Mouse (Mus musculus) ES-CJ7 (cell line): ENCODE measurements around the gene Fxyd3.

Experiments
- DNase-seq: peaks from one replicate; pipeline ENCODE4 v3.0.0; 2011; ENCODE audit warnings: low read depth, low spot score

Fxyd3 gene

DNA sequence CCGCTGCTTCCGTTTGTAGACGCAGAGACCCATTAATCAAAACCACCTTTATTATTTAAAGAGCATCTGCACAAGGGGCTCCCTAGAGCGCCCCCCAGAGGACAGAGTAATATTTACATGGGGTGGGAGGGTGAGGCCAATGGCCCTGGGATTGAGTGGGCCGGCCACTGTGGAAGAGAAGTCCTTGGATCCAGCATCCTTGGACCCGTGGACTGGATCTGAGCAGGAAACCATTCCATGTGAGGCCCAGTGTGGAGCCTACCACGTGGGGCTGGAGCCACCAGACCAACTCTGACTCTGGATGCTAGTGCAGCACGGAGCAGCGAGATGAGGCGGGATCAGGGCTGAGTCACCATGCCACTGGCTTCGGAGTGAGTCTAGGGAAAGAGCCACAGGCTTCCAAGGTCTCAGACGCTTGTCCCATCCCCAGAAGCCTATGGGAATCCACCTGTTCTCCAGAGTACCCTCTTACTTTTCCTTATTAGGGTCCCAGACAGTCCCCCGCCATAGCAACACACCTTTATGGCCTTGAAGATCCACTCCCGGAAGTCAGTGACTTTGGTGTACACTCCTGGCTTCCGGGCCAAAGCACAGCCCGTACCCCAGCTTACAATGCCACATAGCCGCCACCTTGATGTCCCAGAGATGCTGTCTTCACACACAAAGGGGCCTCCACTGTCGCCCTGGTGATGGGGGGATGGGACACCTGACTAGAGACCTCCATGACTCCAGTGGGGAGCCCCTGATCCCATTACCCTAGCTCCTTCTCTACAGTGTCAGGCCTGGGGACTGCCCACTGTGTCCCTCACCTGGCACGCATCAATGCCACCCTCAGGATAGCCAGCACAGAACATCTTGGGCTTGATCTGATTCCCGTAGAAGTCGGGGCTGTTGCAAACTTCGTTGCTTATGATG, 22.4 kb upstream of the Fxyd3 start:
- peak; percentile 46 for DNase-seq

DNA sequence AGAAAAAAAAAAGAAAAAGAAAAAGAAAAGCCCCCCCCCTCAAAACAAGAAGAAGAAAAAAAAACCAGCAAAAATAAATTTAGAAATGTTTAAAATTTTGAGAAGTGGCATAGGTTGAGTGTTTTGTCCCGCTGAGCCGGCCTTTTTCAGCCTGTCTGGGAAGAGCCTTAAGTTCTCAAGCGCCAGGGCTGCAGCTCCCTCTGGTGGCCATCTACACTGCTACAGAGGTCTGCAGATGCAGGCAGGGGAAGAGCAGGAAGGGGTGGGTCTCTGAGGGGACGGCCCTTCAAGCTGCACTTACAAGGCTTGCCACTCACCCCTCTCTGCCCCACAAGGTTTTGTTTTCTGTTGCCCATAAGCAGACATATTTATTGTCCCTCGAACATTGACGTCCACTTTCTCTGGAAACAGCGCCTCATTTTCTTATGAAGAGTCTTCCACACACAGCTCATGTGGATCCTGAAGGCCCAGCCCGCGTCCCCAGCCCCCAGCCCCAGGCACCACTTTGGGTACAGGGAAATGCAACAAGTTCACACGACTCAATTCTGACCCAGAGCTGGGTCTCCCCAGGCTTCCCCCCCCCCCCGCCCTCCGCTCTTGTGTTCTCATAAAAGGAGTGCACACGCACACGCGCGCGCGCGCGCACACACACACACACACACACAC, 21.2 kb upstream of the Fxyd3 start:
- peak; percentile 92 for DNase-seq

DNA sequence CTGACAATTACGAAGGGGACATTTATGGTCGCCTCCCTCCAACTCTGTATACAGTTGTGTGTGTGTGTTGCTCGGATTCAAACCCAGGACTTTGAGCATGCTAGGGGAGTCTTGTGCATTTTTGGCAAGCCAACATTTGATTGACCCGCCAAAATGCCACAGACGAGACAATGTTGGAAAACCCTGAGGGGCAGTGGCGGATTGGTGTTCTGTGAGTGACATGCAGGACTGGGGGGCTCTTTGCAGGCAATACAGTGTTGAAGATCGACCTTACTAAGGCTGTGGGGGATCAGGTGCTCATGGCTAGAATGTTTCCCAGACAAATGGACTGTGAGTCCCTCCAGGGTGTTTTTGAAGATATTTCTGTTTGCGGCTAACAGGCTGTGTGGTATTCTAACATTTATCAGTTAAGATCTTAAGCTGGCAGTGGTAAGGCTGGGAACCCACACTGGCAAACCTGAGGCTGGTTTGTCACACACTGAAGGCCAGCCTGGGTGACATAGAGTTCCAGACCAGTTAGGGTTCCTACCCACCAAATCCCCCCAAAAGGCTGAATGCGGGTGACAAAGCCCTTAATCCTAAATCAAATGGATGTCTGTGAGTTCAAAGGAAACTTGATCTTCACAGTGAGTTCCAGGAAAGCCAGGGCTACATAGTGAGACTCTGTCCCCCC, 20.5 kb upstream of the Fxyd3 start:
- no peak for DNase-seq

DNA sequence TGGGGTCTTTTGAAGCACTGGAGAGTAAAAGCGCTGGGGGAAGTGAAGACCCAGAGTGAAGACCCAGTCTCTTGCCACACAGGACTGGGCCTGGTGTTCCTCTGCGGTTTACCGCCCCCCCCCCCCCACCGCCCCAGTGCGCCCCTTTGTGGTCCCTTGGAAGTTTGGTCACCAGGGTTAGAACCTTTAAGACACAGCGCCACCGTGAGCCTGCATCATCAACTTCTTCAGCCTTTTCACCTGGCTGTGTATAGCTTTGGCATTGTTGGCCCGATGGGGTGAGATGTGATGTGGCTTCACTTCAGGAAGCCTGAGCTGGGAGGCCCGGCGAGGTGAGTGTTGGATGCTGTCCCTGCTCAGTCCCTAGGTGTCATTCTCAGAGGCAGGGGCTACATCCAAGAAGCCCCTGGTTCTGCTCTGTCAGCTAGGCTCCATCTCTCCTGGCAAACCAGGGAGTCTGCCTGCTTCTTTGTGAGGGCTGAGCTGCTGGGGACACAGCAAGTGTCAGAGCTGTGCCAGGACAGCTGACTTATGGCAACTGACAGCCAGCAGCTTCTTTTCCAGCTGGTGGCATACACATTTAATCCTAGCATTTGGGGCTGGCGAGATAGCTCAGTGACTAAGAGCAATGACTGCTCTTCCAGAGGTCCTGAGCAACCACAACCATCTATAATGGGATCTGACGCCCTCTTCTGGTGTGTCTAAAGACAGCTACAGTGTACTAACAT, 18.4 kb upstream of the Fxyd3 start:
- DNase-seq = peak; percentile 44

DNA sequence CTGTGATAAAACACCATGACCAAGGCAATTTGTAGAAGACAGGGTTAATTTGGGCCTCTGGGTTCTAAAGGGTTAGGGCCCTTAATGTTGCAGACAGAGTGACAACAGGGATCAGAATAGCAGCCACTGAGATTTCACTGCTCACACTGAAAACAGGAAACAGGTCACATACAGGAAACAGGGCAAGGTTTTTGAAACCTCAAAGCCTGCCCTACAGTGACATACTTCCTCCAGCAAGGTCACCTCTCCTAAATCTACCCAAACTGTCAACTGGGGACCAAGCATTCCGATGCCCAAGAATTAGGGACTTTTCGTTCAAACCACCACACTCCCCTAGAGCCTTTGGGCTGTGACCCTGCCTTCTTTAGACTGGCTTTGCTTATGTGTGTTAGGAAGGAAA, 13.2 kb upstream of the Fxyd3 start:
- DNase-seq = no peak

DNA sequence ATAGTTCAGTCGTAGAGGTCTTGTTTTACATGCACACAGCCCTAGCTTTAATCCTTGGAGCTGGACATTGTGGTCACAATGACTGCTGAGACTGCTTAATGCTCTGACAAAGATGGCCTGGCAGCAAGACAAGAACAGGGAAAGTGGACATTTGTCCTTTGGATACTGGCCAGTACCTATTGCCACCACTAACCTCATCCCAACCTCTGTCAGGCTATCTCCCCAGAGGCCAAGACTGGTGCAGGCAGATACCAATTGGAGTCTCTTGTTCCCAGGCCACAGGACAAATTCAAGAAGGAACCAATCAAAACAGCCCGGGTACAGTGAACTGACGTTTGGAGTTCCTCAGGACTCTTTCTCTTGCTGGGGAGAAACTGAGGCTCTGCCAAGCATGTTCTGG, 11.7 kb upstream of the Fxyd3 start:
- DNase-seq = no peak

DNA sequence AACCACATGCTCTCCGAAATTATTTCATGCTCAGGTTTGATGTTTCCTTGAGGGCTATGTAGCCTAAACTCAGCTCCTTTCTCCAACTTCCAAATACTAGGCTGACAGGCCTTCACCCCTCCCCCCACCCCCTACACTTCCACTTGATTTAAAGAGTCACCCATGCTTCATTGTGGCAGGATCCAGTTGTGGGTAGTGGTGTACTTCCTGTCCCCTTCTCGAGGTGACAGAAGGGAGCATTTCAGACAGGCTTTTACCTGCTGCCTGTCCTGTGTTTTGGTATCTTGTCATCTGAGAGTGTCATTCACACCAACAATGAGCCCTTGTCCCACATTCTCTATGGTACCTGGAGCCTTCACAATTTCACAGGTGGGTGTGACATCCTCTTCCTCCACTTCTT, 10.8 kb upstream of the Fxyd3 start:
- no peak for DNase-seq

DNA sequence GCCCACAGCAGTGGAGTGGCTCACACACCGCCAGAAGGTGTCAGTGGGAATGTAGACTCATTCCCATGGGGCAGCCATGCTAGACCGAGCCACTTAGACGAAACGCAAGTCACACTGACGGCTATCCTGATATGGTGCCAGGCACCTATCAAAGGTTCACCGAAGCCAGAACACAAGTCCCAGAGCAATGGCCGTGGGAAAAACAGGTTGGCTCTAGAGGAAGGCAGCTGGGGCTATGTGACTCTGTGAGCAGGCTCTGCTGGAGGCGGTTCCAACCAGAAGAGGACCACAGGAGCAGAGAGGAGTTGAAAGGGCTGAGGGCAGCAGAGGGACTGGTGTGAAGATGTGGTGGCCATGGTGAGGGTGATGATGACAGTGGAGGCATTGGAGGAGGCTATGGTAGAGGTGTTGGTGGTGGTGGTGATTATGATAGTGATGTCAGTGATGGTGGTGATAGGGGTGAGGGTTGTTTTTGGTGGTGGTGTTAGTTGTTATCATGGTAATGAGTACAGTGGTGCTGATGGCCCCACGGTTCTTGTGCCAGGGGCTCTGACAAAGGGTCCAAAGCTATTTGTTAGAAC, 9.8 kb upstream of the Fxyd3 start:
- no peak for DNase-seq

DNA sequence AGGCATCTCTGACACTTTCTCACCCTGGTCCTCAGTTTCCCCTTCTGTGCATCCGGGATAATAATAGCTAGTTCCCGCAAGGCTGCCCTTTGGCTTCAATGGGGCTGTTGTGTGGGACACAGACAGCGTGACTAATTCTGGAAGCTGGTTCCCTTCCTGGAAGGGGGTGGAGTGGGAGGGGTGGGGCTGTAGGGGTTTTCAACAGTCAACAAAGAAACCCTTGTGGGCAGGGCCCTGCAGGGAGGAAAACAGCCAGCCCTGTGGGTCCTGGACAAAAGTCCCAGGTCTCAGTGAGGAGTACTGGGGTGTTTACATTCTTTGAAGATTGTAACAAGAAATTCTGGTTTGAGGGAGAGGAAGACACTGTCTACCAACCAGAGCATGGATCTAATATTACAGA, 8.7 kb upstream of the Fxyd3 start:
- no peak for DNase-seq

DNA sequence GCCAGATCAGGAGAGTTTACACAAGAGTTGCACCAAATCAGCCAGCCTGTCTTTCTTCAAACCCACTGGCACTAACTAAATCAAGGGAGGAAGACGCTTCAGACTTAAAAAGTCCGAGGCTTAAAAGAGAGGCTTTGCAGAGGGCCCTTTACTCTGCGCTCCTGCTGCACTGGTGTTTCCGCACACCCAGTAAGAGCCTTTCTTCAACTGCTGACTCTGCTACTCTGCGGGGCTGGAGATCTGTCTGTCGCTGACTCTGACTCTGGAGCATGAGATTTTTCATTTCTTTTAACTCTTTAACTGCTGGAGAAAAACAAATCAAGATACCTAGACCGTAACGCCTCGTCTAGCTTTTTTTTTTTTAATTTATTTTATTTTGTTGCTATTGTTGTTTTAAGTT, 7.6 kb upstream of the Fxyd3 start:
- DNase-seq = no peak

DNA sequence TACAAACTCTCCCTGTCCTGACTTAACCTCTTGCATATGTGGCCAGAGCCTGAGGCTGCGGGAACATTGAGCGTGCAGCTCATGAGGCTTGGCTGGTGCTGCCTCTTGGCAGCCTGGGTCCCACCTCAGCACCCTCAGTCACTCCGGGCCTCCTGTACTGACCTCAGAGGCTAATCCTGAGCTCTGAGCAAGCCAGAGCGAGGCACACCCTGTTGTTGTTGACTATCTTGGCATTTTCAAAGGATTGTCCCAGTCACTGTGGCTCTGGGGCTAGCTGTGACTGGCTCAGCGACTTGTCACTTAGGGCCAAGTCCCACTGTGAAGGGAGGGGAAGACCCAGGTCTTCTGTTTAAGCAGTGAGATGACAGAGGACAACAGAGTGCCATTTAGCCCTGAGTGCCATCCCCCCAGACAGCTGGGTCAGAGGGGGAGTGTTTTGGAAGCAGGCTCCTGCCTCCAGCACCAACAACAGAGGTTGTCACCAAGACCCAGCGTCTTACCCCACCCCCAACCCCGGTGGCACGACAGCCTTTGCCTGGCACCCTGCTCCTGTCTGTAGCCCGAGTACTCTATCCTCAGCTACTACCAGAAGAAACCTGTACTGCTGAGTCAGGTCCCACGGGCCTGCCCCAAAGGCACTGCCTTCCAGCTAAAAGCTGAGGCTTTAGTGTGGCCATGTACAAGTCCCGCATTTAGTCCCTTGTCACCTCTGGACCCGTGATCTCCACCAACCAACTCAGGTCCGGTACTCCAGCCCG, 6.5 kb upstream of the Fxyd3 start:
- DNase-seq = no peak

DNA sequence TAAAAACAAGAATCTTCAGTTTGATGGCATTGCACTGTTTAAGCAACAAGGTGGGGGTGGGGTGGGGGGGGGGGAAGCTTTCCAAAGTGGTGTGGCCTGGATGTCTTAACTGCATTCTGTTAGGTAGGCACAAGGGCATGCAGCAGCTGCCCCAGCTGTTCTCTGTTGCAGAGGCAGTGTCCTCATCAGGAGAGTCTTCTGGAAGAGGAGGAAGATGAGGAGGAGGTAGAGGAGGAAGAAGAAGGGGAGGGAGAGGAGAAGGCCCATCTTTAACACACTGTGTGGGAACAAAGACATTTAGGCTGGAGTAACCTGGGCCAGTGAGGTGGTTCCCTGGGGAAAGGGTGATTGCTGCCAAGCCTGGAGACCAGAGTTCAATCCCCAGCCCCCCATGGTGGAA, 5.6 kb upstream of the Fxyd3 start:
- DNase-seq = no peak

DNA sequence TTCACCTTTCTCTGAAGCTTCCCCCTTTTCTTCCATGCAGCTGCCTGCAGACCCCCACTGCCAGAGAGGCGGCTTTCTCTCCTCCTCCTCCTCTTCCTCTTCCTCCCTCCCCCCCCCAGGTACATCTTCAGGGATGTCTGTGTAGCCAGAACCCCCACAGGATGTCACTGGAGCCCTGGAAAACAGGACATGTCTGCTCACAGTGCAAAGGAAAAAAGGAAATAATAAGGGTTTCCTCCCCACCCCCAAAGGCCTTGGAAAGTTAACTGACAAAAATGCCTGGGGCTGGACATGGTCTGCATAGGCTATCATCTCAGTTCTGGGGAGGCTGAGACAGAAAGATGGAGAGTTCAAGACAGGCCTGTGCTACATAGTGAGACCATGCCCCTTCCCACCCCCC, 4.6 kb upstream of the Fxyd3 start:
- no peak for DNase-seq

DNA sequence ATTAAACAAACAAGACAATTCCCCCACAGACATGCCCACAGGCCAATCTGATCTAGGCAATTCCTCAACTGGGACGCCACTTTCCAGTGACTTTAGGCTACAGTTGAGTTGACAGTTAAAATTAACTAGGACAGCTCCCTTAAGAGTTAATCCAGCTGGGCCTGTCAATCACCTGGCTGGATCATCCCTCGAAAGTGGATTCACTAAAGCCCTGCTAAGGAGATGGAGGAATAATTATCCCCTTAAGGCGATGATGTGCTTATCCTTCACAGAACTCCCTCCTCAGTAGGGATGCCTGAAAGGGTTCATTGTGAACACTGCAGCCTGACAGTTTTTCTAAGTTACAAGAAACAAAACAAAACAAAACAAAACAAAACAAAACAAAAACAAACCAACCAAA, 4.1 kb upstream of the Fxyd3 start:
- no peak for DNase-seq

DNA sequence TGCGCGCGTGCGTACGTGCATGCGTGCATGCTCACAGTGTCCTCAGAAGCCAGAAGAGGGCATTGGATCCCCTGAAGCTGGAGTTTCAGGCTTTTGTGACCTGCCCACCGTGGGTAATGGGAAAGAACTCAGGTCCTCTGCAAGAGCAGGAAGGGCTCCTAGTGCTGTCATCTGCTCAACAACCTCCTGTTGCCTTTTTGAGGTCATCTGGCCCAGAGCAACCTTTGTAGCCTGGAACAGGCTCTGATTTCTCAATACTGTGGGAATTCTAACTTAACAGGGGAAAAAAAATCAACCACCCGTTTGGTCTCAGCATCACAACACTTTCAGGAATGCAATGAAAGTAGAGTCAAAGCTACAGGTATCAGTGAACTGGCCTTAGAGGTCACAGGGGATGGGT, 3.2 kb upstream of the Fxyd3 start:
- DNase-seq = no peak

DNA sequence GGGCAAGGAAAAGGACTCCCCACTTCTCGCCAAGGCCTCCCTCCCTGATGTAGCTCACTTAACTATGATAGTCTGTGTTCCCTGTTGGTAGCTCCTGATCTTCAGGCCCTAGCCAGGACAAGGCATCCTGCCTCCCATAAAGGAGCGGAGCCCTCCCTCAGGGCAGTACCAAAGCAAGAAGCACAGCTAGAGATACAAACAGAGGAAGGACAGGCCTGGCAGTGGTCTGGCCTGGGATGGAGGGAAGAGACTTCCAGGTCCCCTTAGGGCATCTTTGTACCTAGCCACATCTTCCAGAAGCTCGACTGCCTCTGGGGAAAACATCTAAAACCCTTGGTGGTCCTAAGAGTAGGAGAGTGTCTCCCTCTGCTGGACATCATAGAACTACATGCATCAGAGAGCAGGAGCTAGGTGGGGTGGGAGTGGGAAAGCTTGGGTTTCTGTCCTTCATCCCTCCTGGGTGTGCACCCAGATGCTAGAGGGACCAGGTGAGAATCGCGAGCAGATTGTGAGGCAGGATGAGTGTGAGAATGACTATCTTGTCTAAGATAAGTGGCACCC, 1.5 kb upstream of the Fxyd3 start:
- DNase-seq = peak; percentile 80

DNA sequence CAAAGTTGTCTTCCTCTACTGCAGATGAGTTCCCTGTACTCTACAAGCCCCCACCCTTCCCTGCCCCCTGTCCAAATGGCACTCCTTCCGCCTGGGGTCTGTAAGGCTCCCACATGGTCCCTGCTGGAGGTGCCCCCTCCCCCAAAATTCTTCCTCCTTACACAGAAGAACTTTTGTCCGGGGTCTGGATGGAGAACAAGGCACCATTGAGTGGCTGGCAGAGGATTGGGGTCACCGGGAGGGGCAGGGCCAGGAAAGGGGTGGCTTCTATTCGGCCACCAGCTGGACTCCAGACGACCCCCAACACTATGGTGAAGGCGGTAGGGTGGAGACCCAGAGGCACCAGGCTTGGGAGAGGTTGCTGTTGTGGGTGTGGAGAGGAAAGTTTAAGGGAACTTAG, 966 bp upstream of the Fxyd3 start:
- no peak for DNase-seq

DNA sequence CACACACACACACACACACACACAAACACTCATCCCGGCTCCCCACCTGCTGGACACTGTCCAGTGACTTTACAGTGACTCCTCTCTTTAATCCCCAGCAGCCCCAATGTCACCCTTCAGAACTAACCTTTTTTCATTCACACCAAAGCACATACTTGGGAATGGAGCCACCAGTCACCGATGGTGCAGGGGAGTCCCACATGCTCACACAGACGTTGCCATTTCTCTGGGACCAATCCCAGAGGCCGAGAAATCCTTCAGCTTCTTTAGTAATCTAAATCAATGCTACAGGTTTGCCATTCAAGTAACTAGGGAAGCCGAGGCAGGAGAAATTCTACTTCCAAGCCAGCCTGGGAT, 1.8 kb downstream of the Fxyd3 start:
- DNase-seq = no peak

DNA sequence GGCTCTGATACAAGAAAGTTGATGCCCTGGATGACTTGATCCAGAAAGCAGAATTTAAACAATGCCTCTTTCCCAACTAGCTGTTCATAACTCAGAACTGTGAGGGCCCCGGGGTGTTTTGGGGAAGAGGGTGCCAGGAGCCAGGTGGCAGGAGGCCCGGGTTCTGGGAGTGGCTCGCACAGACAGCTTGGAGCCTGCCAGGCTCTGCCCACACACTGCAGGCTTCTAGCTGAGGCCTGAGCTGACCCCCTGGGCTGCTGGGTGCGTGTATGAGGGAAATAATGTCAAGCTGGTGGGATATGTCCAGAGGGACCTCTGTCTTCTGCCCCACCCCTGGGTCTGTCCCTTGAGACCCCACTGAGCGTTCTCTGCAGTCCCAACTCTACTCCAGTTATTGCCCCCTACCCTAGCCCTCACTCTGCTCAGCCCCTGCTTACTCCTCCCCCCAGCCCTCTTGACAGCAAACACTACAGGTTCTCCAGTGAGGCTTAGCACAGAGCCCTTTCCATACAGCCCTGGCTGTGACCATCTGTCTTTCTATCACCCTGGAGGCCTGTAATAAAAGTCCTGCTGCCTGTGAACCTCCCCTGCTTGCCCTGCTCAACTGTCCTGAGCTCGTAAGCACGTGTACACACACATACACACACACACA, 2.3 kb downstream of the Fxyd3 start:
- DNase-seq = no peak

DNA sequence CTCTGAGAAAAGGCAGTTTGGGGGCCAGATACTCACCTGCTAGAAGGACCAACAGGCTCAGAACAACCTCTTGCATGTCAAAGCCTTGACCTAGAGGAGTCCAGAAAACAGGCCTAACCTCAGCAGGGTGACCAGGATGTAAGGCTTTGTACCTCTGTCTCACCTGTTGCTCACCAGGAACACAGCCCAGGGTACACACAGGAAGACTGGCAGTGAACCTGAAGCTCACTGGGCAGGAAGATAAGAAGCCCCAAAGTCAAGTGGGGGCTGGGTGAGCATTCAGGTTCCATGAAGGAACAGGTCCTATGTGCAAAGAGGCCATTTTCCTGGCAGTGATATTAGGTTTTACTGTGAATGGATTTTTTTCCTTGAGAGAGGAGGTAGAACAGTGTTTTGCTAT, 3.0 kb downstream of the Fxyd3 start:
- DNase-seq = no peak
